Mouse (Mus musculus): ENCODE measurements at regions not wholly inside any gene's neighbourhood (a gene's known extent, or its start where the extent isn't known, plus 50 kb on each side); places are given as distances from the start of the nearest gene placed in this dataset.

GRCm38 (mm10) chr6:143669446-143670130 lies 502.6 kb downstream of the Etnk1 start:
- TF ChIP-seq POLR2A (IDR thresholded peaks at IDR 0.05; ENCODE audit: borderline replicate concordance, low read depth, low read length) (no peak), CTCF (IDR thresholded peaks at IDR 0.05; ENCODE audit: low read depth, low read length) (no peak)
